Mouse (Mus musculus) embryo, embryonic 11 days (tissue): ENCODE data around the gene Cry1.

Source experiments
- DNase-seq: peaks from one replicate; pipeline ENCODE4 v3.0.0-alpha.2; 2015

The Cry1 gene

DNA sequence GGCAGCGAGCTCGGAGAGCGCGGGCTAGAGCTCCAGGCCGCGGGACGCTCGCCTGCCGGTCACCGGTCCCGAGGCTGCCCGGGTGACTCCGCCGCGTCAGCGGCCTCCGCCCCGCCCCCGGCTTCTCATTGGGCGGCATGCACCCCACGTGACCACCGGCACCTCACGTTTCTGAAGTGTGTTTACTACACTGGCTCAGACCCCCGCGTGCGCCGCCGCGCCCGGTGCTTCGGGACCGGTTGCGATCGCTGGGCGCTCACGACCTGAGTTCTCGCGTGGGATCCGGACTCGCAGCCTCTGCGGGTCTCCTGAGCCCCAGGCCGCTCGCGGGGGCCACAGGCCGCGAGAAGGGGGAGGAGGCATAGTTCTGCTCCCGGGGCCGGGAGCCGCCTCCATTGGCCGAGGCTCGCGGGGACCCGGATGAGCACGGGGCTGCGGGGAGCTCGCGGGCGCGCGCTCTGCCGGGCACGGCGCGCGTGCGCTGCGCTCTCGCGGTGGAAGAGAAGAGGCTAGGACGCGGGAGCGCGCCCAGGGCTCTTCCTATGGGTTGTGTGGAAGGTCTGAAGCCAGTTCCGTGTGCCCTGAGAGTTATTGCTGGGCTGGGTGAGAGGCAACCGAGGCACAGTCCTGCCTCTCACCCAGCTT is at the start of gene Cry1:
Gene Cry1, minus strand, starts transcription at position 101 of the 645 bp plus-strand sequence.
- peak; percentile 98 for DNase-seq

DNA sequence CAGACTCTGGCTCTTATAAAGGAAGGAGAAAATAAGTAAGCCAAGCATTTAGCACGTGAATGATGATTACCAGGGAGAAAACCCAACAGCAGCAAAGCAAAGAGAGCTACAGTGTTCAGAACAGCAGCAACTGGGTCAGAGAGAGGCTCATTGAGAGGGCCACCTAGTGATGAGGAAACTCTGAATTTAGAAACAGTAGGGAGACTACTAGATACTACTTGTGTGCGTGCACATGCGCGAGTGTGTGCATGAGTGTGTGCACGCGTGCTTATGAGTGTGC is 36.8 kb upstream of the Cry1 start:
- DNase-seq = no peak

DNA sequence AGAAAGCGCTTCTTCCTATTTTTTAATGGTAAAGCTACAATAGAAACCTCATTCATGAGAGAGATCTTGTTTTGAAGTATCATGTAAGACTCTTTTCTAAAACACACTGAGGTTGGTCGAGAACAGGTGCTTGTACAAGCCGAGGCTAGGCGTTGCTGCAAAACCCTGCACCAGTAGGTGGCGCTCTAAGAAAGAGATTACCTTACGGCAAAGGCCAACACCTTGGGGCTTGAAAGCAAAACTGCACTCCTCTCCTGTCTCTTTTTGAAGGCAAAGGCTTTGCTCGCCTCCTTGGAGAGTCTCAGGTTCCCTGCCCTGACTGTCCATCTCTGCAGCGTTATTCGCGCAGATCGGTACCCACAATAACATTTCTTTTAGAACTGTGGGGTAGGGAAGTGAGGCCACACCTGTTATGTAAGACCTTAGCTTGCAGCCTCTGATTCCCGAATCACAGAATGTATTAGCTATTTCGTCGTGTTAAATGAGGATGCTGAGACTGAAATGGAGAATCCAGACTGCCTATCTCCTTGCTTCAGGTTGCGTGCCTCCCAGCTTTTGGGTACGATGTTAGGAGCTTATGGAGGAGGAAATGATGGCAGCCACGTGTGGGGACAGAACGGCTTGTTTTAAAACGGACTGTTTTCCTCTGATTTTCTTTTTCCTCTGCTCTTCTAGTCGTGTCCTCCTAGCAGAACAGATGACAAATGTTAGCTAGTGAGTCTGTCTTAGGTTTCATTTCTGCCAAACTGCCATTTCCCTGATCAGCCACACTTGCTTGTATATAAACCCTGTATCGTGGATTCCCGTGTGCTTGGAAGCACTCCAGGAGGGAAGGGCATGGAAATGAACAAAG is 36.3 kb upstream of the Cry1 start:
- peak; percentile 92 for DNase-seq

DNA sequence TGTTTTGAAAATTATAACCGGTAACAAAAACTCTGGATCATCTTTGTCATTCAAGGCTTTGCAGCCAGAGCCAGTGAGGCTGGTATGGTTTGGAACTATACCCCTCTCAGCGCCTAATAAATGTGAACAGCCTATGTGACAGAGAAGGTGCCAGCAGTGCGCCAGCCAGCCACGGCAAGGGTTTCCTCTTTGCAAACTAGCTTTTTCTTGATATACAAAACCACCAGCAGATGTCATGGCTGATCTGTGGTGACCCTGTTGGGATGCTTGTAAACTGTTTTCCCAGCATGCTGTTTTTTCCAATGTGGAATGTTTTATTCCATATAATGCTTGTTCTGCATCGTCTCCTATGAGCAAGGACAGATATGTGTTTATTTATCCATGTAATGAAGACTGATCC is 30.0 kb upstream of the Cry1 start:
- DNase-seq = peak; percentile 12

DNA sequence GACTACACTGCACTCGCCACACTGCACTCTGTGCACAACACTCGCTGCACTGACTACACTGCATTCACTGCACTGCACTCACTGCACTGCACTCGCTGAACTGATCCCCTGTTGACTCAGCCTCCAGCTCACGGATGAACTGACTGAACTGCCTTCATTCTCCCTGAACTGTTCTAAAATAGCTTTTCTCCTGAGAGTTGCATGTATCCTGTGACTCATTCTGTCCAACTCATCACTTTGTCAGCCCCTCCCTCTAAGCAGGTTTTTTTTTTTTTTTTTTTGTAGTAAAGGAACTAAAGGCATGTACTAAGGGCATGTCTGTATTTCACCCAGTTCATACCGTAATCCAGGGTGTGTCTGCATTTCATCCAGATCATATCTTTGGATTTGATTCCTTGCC is 26.8 kb upstream of the Cry1 start:
- no peak for DNase-seq

DNA sequence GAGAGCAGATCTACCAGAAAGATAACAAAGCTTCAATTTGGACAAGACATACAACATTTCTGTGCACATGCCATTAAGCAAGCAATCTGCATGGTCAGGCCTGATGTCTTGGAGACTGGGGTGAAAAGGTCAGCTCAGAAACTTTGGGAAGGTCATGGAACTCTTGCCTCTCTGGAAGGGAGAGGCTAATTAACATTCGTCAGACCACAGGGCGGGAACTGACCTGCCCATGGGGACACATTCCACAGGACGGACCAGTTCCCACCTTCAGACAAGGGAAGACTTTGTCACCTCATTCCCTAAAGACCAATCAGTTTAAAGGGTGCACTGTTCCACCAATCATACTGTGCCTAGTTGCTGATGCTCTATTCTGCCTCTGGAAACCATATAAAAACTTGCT is 25.3 kb upstream of the Cry1 start:
- DNase-seq = no peak

DNA sequence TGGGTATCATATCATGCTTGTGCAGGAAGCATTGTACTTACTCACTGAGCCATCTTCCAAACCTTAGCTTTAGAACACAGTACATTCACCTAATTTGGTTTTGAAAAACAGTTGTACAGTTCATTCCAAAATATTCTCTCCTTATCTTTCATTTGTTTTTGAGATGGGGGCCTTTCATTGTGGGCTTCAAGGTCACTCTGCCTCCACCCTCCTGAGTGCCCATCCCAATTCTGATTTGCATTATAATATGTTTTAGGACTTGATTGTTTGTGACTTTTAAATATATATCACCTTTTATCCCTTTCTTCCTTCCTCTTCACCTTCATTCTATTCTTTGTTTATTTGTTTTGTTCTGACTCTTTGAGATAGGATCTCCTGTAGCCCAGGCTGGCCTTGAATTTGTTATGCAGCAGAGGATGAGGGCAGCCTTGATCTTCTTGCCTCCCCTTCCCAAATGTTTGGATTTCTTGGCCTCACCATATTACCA is 24.3 kb upstream of the Cry1 start:
- DNase-seq = no peak

DNA sequence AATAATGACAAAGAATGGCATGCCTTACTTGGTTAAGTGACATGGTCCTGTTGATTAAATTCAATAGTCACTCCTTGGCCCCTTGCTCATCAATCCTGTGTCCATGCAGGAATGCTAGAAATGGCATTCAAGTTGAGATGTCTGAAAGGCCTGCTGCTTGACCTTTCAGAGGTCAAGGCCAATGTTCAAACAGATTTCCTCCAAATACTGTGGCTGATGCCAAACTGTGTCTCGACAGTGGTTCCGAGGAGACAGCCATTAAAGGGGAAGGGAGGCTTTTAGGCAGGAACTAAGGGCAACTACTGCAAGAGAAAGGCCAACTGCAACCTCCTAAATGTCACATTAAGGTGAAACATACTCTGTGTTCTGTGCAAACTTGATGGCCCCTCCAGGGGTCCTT is 20.5 kb upstream of the Cry1 start:
- no peak for DNase-seq

DNA sequence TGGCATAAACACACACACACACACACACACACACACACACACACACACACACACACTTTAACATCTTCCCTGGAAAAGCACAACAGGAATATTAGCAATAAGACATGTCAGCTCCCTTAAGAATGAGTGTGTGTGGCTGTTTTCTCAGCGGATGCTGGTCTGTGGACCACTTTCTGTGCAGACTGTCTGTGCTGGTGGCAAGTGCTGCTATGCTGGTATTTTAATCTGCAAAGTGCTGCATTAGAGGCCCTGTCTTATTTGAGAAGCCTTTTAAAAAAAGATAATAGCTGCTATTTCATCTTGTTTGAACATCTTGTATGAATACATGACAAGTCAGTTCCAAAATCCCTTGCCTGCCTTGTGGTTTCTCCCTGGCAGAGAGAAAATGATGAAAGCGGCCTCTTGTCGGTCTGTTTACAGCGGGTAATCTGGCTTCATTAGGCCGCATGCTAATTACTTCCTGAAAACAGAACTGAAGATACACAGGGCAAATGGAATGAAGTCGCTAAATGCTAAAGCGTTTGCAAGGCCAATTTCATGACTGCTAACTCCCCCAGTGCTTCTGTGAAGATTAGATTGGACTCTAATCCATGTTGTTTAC is 19.5 kb upstream of the Cry1 start:
- DNase-seq = no peak

DNA sequence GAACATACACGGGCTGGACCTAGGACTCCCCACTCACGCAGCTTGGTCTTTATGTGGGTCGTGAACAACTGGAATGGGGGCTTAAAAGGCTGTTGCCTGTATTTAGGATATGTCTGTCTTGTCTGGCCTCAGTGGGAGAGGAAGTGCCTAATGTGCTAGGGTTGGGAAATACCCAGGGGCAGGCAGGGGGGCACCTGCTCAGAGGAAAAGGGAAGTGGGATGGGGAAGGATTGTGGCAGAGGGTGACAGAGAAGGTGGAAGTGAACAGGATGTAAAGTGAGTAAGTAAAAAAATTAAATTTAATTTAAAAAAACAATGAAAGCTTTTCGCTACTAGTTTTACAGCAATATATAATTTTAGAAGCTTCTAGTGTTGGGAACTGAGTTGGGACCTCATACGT is 9.7 kb upstream of the Cry1 start:
- DNase-seq = no peak

DNA sequence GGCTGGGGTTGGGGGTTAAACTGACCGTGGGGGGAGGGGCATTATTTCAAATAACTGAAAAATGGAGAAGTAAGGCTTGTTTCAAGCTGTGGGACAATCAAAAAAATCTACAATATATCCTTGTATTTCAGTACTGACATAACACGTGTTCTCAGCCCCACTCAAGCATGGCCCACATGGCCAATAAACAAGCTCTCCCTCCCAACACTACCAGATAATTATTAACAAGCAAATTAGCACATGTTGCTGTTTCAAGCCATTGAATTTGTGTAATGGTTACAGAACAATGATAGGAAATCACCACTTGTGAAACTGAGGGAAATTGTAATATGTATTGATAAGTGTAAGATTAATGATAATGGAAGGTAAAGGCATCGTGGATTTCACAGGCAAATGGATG is 8.5 kb upstream of the Cry1 start:
- no peak for DNase-seq

DNA sequence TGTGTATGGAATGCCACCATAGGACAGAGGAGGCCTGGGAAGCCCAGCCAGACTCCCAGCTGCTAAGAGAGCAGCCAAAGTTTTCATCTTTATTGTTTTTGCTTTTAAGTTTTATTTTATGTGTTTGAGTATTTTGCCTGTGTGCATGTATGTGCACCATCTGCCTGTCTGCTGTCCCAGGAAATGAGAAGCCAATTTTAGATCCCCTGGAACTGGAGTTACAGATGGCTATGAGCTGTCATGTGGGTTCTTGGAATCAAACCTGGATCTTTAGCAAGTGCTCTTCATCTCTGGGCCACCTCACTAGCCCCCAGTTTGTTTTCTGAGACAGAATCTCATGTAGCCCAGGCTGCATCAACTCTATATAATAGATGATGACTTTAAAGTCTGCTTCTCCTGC is 5.8 kb upstream of the Cry1 start:
- DNase-seq = no peak

DNA sequence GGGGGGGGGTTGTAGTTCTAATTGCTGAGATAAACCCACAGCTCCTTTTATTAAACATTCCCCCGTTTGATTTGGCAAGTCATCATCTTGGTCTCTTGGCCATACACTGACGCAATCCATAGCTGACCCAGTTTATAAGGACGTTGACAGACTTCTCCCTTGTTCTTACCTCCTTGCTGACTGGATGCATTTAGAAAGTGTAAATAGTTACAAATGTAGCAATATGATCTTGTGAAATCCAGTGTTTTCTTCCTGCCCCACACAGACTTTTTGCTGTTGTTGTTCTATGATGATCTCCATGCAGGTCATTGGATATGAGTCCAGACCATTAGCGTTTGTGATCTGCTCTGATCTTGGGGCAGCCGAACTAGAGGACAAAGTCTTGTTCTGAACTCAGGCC is 5.1 kb upstream of the Cry1 start:
- no peak for DNase-seq

DNA sequence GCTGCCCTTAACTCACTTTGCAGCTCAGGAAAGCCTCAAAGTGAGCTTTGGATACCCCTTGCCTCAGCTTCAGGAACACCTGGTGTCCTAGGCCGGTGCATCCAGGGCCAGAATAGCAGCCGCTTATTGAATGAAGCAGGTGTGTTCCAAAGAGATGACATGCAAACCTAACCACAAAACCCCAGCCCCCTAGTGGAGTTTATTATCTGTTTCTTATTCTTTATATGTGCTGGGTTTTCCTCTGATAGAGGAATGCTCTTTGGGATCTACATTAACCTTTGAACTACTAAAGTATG is 1.6 kb upstream of the Cry1 start:
- DNase-seq = no peak

DNA sequence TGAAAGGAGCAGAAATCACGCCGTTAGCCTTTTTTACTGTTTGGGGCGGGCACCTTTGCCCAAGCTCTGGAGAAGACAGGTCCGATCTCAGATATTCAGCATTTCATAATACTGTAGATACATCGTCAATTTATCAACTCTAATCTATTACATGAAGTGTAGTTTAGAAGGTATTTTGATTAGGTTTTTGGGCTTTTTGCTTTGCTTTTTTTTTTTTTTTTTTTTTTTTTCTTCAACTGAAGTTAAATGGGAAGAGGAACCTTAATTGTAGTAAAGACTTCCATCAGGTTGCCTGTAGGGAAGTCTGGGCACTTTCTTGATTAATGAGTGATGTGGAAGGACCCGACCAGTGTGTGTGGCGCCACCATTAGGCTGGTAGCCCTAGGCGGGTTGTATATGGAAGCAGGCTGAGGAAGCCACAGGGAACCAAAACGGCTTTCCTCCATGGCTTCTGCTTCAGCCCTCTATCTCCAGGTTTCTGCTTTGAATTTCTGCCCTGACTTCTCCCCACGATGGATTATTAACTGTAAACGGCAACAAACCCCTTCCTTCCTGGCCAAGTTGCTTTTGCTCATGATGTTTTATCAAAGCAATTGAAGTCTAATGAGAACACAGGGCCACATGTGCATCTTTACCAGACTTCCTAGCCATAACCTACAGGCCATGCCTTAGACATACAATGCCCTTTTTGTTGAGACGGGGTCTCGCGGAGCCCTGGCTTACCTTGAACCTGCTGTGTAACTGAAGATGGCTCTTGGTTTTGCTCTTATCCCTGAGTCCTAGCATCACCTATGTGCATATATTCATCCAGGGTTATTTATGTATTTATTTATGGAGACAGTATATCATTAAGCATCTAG is 1.0 kb upstream of the Cry1 start:
- DNase-seq = peak; percentile 19

DNA sequence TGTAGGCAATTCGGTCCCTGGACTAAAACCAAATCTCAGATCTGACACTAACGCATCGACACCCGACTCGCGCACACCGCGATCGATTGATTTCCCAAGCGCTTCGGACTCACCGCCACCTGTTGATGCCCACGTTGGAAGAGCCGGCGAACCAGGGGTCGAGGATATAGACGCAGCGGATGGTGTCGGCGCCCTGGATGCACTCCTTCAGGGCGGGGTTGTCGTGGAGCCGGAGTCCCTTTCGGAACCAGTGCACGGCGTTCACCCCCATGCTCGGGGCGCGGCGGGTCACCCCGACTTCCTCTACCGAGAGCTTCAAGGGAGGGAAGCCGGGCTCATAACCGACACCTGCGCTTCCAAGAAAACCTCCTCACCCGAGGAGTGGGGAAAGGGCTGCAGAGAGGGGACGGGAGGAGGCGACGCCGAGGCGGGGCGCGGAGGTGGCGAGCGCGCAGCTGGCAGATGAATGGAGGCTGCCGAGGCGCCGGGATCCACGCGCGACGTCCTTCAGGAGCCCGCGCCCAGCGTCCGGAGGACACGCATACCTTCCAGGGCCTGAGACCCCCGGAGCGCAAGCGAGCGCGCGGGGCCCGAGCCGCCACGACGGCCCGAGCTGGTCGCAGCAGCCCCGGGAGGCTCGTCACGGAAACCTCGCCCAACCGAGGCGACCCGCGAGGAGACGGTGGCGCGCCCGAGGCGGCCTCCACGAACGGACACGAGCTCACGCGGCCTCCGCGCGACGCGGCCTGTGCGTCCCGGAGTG is 482 bp downstream of the Cry1 start:
- peak; percentile 58 for DNase-seq

DNA sequence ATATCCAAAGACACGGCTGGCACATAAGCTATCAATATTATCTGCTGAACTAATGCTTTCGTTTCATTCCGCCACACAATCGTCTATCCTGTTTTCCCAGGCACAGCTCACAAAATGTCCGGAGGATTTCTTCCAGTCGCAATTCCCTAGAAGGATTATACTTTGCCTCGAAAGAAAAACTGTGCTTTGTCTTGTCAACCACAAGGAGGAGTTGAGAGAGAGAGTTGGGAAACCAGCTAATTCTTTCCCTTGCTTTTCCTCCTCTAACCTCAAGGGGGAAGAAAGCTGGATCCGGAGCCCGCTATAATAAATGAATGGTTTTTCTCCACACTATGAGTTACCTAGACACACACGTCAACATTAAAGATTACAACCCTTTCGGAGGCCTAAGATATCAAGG is 1.2 kb downstream of the Cry1 start:
- peak; percentile 86 for DNase-seq

DNA sequence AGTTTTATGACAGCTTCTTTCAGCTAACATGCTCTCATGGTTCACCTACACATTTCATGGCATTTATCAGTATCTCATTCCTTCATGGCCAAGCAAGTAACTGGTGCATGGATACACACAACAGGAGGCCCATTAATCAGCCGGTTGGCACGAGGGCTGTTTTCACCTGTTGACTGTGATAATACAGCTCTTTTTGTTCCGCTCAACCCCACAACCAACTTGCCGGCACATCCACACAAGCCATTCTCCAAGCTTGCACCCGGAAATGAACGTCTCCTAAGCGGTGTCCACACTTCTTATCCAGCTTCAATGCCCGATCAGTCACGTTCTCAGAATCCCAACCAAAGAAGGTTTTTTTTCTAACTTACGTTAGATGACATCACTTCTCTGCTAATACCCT is 2.1 kb downstream of the Cry1 start:
- DNase-seq = no peak

DNA sequence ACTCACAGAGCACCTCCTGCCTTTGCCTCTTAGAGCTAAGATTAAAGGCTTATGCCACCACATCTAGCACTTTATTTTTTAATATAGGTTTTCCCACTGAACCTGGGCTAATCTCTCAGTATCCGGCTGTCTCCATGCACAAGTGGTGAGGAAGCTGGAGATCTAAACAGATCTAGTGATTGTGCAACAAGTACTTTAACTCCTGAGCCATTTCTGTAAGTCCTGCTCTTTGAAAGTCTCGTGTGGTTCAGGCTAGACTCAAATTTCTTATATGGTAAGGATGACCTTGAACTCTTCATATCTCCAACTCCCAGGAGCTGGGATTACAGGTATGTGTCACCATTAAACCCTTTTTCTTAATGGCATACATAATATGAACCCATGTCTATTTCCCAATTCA is 8.2 kb downstream of the Cry1 start:
- no peak for DNase-seq

DNA sequence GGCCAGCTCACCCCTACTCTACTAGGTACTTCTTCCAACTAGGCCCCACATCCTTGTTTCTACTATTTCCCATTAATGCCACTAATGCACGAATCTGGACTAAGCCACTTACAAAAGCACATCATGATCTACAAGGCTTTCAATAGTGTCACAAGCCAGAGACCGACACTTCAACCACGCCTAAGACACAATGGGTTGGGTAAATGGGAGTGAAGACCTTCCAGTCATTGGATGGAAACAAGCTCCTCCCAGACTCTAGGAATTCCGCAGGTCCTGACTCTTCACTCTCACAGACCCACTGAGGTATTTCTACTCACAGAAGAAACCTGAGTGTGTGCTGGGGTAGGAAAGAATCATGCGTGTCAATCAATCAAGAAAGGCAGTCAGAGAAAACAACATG is 19.6 kb downstream of the Cry1 start:
- no peak for DNase-seq

DNA sequence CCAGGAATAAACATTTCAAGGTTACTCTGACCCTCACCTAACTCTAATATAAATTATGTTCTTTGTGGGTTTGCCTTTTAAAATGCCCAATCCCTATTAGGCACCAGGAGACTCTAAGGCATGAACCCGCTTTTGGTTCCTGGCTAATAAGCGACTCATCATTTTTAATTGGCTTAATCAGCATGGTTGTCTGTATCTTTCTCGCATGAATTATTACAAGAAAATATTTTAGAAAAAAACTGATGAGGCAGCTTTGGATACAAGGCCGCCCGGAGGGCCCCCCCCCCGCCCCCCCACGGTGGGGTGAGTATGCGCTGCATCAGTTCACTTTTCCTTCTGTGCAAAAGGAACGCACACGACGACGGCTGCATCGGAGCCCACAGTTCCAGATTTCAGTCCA is 20.1 kb downstream of the Cry1 start:
- no peak for DNase-seq

DNA sequence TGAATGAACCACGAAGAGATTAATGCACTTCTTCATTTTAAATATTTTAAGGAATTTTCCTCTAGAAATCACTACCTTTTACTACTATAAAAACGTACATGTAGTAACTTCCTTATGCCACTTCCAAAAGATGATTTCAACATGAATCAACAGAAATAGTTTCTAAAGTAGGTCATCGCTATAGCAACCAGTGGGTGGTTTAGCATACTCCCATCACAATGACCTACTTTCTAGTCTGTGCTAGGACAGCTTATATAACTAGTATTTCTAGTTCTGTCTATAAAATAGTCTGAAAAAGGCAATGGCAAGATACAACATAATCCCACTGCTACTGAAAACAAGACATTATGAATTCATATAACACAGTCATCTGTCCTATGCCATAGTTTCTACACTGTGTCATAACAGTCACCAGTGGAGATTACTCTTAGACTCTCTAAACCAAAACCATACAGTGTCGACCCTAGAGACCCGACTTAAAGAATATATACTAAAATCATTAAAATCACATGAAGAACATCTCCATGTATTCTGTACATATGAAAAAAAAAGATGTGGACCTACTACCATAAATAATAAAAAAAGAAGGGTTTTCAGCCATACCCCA is 23.0 kb downstream of the Cry1 start:
- no peak for DNase-seq
